Mouse (Mus musculus) ES-Bruce4 (cell line): ENCODE results near the gene Rnase4.

Experiments used
- CTCF ChIP-seq: IDR thresholded peaks from one replicate; pipeline ENCODE4 v1.8.1; 2011; ENCODE audit warnings: low read depth, low read length
- EP300 ChIP-seq: IDR thresholded peaks from 2 replicates; pipeline ENCODE4 v1.6.1; 2011; ENCODE audit warnings: low read depth, low read length; ENCODE audit not compliant: insufficient read depth
- POLR2A ChIP-seq: IDR thresholded peaks from one replicate; pipeline ENCODE4 v1.8.1; 2011; ENCODE audit warnings: low read length; ENCODE audit not compliant: insufficient read depth

DNA sequence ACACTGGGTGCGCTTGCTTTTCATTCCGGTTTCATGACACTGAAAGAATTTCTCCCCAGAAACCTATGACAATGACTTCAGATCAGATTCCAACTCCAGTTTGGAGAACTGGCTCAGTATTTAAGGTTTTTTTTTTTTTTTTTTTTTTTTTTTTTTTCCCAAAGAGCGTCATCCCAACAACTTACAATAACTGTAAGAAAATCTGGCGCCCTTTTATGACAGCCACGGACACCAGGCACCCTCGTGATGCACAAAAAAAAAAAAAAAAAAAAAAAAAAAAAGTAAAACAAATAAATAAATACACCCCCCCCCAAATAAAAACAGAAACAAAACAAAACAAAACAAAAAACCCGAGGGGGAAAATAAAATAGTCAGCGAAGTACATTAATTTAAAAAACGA lies 3.1 kb upstream of the Rnase4 start:
- TF ChIP-seq CTCF, result no peak
- TF ChIP-seq POLR2A, result no peak
- TF ChIP-seq EP300, result no peak
